Mouse (Mus musculus) midbrain, postnatal 0 days (tissue): ENCODE measurements around the gene Art3. TPM values are rescaled to one million over a fixed set of nuclear protein-coding genes. Genes with fewer than 3 reads are reported as not detected.
"Not testable (repeated sequence)": the region's sequence is repeated elsewhere in the genome, so short reads cannot be mapped to it uniquely, and the experiment has no call there.

Source experiments
- ATAC-seq: fragments of 200-750 bp; cut with Nextera tagmentation; 2 replicates; pipeline ENCODE4 v1.8.0; 2017; ENCODE audit warnings: moderate number of reproducible peaks, mild to moderate bottlenecking, moderate TSS enrichment, moderate library complexity; ENCODE audit not compliant: low FRiP score
- DNase-seq: peaks from one replicate; pipeline ENCODE4 v3.0.0-alpha.2; 2015; ENCODE audit warnings: low spot score
- H3K27ac ChIP-seq: fragments of 300-500 bp; sonication (generic); 2 replicates; pipeline ENCODE4 v1.5.1; 2014; ENCODE audit warnings: low read depth, mild to moderate bottlenecking, low read length, mixed read lengths
- H3K27me3 ChIP-seq: fragments of 300-500 bp; sonication (generic); 2 replicates; pipeline ENCODE4 v1.6.1; 2014; ENCODE audit warnings: low read length, control low read depth, mixed read lengths; ENCODE audit not compliant: insufficient read depth
- H3K36me3 ChIP-seq: fragments of 300-500 bp; sonication (generic); 2 replicates; pipeline ENCODE4 v1.6.1; 2014; ENCODE audit warnings: low read length, control low read depth, mixed read lengths; ENCODE audit not compliant: insufficient read depth
- H3K4me1 ChIP-seq: fragments of 300-500 bp; sonication (generic); 2 replicates; pipeline ENCODE4 v1.6.1; 2014; ENCODE audit warnings: mild to moderate bottlenecking, control low read depth, antibody characterized with exemption, low read length, mixed read lengths; ENCODE audit not compliant: insufficient read depth
- H3K4me2 ChIP-seq: fragments of 300-500 bp; sonication (generic); 2 replicates; pipeline ENCODE4 v1.6.1; 2014; ENCODE audit warnings: low read depth, mild to moderate bottlenecking, low read length, mixed read lengths; ENCODE audit not compliant: poor library complexity, severe bottlenecking
- H3K4me3 ChIP-seq: fragments of 300-500 bp; sonication (generic); 2 replicates; pipeline ENCODE4 v1.5.1; 2014; ENCODE audit warnings: low read depth, mild to moderate bottlenecking, low read length, moderate library complexity
- H3K9ac ChIP-seq: fragments of 300-500 bp; sonication (generic); replicated peaks from 2 replicates; pipeline ENCODE4 v1.6.1; 2014; ENCODE audit warnings: mild to moderate bottlenecking, low read length, moderate library complexity, mixed read lengths; ENCODE audit not compliant: poor library complexity, severe bottlenecking
- H3K9me3 ChIP-seq: fragments of 300-500 bp; sonication (generic); 2 replicates; pipeline ENCODE4 v1.6.1; 2016; ENCODE audit warnings: low read length, control low read depth
- CTCF ChIP-seq: IDR thresholded peaks from 2 replicates; pipeline ENCODE4 v1.5.1; 2016; ENCODE audit warnings: antibody characterized with exemption, mild to moderate bottlenecking
- WGBS: fragments of 180-500 bp; shearing (Covaris S2); extraction: QIAGEN DNeasy Blood & Tissue Kit; methylation state at CpG from one replicate; pipeline ENCODE4 v1.1.7; 2014; 5-methylcytosine and 5-hydroxymethylcytosine counted together
- polyA plus RNA-seq: library from polyadenylated mRNA; unstranded; fragments of >200 nt; fragmentation: Nextera tagmentation; extraction: Ambion mirVana; gene quantifications from 2 replicates; pipeline ENCODE4 v1.2.1, GENCODE M21; 2015
- total RNA-seq: library from RNA; depleted of rRNA; stranded (reverse); fragments of >200 nt; gene quantifications from 2 replicates; pipeline ENCODE4 v1.2.3, GENCODE M21; 2014

Art3 gene
- total and polyA plus RNA-seq, 2 experiments from 2014 or later = 4.7 to 5.5 TPM

DNA sequence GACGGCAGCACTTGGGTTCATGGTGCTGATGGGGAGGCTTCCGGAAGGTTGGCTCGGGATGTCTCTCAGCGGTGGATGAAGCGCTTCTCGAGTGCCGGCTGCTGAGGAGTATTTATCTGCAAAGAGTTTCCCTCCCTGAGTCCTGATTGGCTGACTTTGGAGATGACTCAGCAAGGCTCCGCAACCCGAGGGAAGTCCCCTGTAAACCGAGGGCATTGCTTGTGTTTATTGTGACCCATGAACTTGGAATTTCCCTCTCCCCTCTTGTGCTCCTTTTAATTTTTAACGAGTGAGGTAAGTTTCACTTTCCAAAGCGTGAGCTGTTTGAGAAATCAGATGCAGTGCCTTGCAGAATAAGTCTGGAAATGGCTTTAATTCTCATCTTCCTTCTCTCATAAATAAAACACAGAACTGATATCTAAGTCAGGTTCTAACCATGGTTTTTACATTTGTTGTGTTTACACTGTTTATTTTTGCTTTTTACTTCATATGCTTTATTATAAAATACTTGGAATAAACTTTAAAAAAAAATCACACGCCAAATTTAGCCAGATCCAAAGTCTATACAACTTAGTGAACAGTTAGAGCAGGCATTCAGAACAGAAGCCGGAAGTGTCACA, 17.3 kb downstream of the Art3 start, which contains the start of gene Cxcl10:
TSS of gene Cxcl10 (minus strand) at position 96 of the 620 bp plus-strand sequence.
- Histone ChIP-seq H3K36me3 (no peaks in the 10 kb centered on the region), H3K4me2 (peak within 1 kb of the TSS; percentile 53), H3K4me1 (no peaks in the 10 kb centered on the region), H3K27me3 (peaks cover 4% of the 10 kb centered on the region; the same call in 1 of the 2 replicates), H3K9ac (0 out of 2 replicates have a peak within 1 kb of the TSS, but pooled peaks have one; percentile 24), H3K4me3 (peak within 1 kb of the TSS; percentile 21), H3K9me3 (no peaks in the 10 kb centered on the region), H3K27ac (no peak within 1 kb of the TSS)
- WGBS = 24% methylated on average over 14 of the region's 14 CpGs
- DNase-seq = peak; percentile 36
- TF ChIP-seq CTCF = no peak
- peak; percentile 49; the same call in 1 of the 2 replicates for ATAC-seq

DNA sequence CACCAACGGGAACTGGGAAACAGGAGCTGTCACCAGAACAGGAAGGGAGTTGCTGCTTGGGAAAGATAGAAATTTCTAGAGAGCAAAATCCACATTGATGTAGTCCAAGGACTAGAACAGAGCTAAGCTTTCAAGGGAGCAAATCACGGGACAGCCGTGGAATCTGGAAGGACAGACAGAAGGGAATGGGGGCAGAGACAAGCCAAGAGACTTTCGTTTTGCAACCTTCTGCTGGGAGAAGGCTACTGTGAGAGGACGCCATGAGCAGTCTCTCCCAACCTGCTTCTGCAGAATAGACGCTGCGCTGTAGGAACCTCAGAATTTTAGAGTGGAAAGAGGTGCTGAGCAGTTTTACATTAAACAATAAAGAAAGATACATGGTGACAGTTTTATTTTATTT, 18.1 kb downstream of the Art3 start:
- ATAC-seq (no peak), DNase-seq (no peak)
- H3K9me3 ChIP-seq = no peaks in the 10 kb centered on the region
- WGBS = 82% methylated on average over 7 of the region's 7 CpGs
- H3K4me3 ChIP-seq = no peak overlapping the region
- H3K4me1 ChIP-seq = no peaks in the 10 kb centered on the region
- no peaks in the 10 kb centered on the region for H3K36me3 ChIP-seq
- H3K27ac ChIP-seq = no peak overlapping the region
- H3K27me3 ChIP-seq = peaks cover 4% of the 10 kb centered on the region; the same call in 1 of the 2 replicates
- no peak for TF ChIP-seq CTCF
- no peak overlapping the region for H3K9ac ChIP-seq
- H3K4me2 ChIP-seq = no peak overlapping the region

- not testable (repeated sequence) for H3K27ac ChIP-seq, DNase-seq, H3K27me3 ChIP-seq, ATAC-seq, H3K4me2 ChIP-seq, H3K9ac ChIP-seq, H3K9me3 ChIP-seq, H3K4me1 ChIP-seq, H3K36me3 ChIP-seq, H3K4me3 ChIP-seq
- 83% methylated on average over 4 of the region's 4 CpGs for WGBS
Observed at GRCm38 (mm10) chr5:92352716-92353115, 21.1 kb downstream of the Art3 start.

GRCm38 (mm10) chr5:92353517-92353916, 21.9 kb downstream of the Art3 start:
- H3K4me1 ChIP-seq = no peaks in the 10 kb centered on the region
- H3K36me3 ChIP-seq = no peaks in the 10 kb centered on the region
- TF ChIP-seq CTCF = no peak
- H3K9me3 ChIP-seq = no peaks in the 10 kb centered on the region
- no peak overlapping the region; the same call in 1 of the 2 replicates for H3K4me3 ChIP-seq
- no peak overlapping the region for H3K27ac ChIP-seq
- DNase-seq (no peak), ATAC-seq (no peak)
- H3K4me2 ChIP-seq = peak overlapping the region; percentile 28; the same call in 1 of the 2 replicates
- no peaks in the 10 kb centered on the region for H3K27me3 ChIP-seq
- no peak overlapping the region for H3K9ac ChIP-seq
- 45% methylated on average over 11 of the region's 11 CpGs for WGBS

- H3K9ac ChIP-seq = no peak overlapping the region
- H3K4me1 ChIP-seq = no peaks in the 10 kb centered on the region
- no peaks in the 10 kb centered on the region for H3K27me3 ChIP-seq
- no peak for TF ChIP-seq CTCF
- 62% methylated on average over 11 of the region's 12 CpGs for WGBS
- DNase-seq (no peak), ATAC-seq (no peak)
- H3K4me3 ChIP-seq = no peak overlapping the region
- no peaks in the 10 kb centered on the region for H3K9me3 ChIP-seq
- no peak overlapping the region for H3K4me2 ChIP-seq
- H3K27ac ChIP-seq = no peak overlapping the region
- no peaks in the 10 kb centered on the region for H3K36me3 ChIP-seq
Observed at GRCm38 (mm10) chr5:92358033-92358432, 26.4 kb downstream of the Art3 start.

- Histone ChIP-seq H3K36me3 (no peaks in the 10 kb centered on the region), H3K27ac (no peak overlapping the region), H3K4me2 (no peak overlapping the region), H3K27me3 (no peaks in the 10 kb centered on the region), H3K4me1 (no peaks in the 10 kb centered on the region), H3K4me3 (no peak overlapping the region), H3K9me3 (no peaks in the 10 kb centered on the region), H3K9ac (no peak overlapping the region)
- WGBS = 73% methylated on average over 11 of the region's 11 CpGs
- ATAC-seq = no peak
- TF ChIP-seq CTCF = no peak
- DNase-seq = no peak
Observed at GRCm38 (mm10) chr5:92358767-92359455, 27.3 kb downstream of the Art3 start.
